Mouse (Mus musculus) cerebellum, adult 18-20 months (tissue): ENCODE measurements around the gene Tes.
"Not testable (repeated sequence)": the region's sequence is repeated elsewhere in the genome, so short reads cannot be mapped to it uniquely, and the experiment has no call there.

Experiments
- DNase-seq, 2 experiments: peaks; one replicate each; pipeline ENCODE4 v3.0.0; 2021

The Tes gene

DNA sequence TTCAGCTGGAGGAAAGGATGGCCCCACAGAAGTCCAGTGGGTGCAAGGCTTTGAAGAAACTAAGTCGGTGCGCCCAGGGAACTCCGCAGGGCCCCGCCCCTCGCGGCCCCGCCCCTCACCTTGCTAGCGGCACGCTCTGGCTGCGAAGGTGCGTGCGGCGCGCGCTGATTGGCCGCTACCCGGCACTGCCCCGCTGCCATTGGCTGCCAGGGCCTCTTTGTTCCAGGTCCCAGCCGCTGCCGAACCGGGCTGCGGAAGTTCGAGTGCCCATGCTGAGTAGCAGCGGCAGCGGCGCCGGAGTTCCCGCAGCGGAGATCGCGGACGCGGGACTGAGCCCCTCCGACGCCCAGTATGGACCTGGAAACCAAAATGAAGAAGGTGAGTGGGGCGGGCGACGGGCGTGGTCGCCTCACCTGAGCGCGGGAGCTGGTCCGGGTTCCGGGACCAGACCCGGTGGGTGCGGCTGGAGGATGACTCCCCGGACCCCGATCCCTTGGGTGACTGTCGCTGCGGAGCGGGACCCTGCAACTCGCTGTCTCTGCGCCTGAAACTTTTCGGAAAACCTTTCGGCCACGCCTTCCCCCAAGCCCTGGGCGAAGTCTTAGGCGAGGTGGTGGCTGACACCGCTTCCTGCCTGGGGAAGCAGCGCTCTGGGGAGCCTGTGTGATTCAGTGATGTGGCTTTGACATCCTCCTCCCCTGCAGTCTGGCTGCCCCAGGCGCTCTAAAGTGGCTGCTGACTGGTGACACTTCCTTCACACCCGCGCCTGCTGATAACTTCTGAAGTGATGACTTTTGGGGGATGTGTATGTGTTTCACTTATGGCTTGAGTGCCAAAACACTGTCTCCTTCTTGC is at the start of gene Tes:
Gene Tes, plus strand, starts transcription at position 214 of the 855 bp plus-strand sequence.
- DNase-seq: peak; percentile 38 to 58

DNA sequence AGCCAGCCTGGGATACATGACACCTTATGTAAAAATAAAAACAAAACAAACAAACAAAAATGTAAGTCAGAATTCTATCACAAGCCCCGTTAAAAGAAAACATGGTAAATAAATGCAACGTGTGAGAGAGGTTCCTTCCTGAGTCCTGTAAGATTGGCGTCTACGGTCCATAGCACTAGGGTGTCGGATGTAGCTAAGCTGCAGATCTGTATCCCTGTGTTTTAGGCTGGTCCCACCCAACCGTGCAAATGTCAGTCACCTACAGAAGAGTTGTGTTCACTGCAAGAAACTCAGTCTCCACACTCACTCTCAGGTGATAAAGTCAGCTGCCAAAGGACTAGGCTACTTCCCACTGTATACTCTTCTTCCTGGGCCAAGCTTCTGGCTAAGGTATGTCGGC is 39.1 kb upstream of the Tes start:
- no peak for DNase-seq

DNA sequence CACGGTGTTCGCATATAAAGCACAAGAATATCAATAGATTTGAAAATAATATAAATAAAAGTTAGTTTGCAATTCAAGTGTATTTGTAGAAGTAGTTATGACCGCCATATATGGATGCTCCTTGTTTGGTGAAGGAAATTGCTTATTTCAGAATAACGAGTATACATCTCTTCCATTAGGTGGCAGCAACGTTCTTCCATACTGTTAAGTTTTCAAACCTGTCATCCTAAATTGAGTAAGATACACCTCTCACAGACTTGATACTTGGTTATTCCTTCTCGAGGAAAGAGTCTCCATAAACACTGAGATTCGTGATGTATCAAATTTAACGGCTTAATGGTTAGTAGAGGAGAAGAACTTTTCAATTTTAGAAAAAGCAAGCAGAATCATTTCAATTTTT is 37.4 kb upstream of the Tes start:
- DNase-seq: no peak

DNA sequence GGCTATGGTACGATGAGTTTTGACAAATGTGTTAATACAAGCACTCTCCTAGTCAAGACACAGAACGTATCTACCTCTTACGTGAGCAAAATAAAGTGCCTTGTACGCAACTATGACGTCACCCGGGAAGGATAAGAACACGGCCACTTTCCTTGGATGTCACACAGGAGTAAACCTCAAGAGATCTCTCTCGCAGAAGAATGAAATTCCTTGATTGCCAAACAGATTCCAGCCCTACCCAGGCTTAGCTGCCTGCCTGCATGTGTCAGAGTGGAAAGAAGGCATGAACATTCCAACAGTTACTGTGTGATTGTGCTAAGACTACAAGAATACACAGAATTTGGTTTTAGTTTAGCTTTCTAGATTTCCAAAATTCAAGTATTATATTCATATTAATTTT is 36.1 kb upstream of the Tes start:
- DNase-seq: no peak

DNA sequence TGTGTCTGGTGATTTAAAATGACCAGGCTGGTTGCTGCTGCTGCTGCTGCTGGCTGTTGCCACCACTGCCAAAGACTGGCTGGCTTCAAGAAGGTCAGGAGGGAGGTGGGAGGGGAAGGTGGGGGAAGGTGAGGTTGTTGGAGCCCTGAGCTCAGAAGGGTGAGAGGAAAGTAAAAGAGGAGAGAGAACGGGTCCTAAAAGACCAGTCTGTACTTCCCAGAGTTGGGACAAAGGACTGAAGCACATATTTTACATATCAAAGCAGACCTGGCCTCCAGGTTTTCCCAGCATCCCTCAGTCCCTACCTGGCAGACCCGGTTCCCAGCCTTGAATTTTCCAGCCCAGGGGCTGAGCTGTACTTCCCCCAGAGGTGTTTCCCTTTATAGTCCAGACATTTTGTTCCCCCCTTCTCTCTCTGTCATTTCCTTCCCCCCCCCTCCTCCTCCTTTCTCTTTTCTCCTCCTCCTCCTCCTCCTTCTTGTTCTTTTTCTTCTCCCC is 32.7 kb upstream of the Tes start:
- no peak for DNase-seq

DNA sequence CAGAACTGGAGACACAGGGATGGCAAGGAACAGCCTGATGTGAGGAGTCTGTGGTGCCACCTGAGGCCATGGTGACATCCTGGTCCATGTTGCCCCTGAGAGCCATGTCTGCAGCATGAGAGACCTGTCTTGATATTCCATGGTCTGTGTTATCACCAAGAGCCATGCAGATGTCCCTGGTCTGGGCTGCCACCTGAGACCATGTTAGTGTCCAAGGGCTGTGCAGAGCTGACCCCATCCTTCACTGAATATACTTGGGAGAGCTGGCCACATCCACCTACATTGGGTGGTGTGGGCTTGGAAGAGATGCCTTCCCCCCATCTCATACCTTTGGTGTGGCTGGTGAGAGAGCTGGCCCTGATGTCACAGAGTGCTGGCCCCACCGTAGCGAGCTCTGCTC is 30.9 kb upstream of the Tes start:
- DNase-seq: no peak

DNA sequence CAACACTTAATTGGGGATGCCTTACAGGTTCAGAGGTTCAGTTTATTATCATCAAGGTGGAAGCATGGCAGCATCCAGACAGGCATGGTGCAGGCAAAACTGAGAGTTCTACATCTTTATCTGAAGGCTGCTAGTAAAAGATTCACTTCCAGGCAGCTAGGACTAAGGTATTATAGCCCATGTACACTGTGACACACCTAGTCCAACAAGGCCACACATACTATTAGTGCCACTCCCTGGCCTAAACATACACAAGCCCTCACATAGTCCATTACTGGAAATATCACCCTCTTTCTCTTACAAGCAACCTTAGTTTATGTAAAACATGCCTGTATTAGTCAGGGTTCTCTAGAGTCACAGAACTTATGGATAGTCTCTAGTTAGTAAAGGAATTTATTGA is 29.7 kb upstream of the Tes start:
- DNase-seq: no peak

DNA sequence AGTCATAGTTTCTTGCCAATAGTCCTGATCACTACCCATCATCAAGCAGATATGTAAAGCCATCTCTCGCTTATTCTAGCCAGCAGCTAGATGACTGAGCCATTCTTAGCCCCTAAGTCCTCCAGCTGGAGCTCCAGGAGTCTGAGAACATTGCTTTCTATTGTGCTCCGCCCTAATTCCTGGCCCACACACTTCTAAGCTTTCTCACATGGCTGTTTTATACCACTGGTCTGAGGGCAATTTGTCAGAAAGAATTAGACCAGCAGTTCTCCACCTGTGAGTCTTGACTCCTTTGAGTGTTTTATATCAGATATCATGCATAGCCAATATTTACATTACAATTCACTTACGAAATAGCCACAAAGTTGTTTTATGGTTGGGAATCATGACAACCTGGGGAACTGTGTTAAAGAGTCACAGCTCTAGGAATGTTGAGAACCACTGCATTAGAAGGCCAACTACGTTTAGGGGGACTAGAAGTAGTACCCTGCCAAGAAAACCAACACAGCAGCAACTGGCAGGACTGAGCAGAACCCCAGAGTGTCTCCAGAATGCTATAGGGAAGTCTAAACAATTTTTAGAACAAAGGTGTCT is 13.4 kb upstream of the Tes start:
- DNase-seq: no peak

DNA sequence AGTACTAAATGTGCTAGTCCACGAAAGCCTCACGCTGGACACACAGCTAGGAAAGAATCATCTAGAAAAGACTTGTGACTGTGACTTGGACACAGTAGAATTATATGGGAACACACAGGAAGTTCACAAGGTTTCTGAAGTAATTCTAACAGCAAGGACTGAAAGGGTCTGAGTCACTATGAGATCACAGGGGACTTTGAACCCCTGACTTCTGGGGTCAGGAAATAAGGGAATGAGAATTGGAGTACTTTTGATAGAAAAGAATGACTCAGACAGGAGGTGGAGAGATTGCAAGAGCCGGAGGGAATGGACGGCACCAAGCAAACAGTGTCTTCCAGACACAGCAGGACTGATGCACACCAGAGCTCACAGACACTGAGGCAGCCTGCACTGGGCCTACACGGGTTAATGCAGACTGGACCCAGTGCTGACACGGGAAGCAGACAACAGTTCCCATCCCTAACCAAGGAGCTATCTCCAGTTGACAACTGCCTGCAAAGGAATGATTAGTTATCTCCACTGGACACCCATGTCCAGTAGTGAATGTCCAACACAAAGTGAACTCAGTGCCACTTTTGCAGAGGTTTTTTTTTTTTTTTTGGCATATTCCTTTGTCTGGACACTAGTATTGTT is 11.8 kb upstream of the Tes start:
- DNase-seq: no peak

DNA sequence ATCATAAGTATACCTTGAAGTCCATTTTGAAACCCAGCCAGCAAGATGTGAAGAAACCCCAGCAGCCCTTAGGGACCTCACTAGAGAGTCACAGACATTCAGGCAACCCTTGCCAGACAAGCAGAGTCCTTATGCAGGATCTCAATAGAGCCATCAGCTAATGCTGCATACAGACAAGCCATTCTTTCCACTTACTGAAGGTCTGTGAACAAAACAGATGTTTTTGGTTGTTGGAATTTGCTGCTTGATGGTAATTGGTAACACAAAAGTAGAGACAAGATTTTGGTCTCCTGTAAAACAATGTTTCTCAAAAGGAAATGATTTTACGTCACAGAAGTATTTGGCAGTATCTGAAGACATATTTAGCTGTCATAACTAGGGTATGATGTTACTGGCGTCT is 10.2 kb upstream of the Tes start:
- no peak for DNase-seq

DNA sequence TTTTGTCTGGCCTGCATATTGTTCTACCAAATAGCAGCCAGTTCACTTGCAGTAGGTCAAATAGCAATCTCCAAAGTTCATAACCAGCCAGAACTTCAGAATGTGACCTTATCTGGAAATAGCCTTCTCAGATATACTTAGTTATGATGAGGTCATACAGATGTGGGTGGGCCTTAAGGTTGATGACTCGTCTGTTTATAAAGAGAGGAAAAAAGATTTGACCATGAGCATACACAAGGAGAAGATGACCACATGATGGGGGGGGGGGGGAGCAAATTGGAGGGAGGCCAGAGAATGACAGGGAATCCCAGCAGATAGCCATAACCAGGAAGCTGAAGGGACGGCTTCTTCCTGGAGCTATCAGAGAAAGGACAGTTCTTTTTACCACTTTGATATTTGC is 9.3 kb upstream of the Tes start:
- DNase-seq: no peak

DNA sequence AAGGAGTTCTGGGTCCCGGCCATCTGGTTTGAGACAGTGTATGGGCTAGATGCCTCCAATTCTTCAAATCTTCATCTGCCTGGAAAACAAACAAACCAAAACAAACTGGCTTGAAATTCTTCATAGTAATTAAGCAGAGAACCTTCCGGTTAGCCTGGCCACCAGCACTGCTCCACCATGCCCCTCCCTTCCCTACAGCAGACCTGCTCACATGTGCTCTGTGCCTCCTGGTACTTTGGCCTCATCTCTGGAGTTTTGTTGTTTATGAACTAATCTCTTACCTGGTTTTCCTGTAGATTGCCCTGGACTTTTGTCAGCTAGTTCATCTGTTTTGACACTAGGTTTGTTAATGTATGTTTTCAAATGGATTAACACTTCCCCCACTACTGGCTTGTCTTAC is 5.4 kb upstream of the Tes start:
- no peak for DNase-seq

DNA sequence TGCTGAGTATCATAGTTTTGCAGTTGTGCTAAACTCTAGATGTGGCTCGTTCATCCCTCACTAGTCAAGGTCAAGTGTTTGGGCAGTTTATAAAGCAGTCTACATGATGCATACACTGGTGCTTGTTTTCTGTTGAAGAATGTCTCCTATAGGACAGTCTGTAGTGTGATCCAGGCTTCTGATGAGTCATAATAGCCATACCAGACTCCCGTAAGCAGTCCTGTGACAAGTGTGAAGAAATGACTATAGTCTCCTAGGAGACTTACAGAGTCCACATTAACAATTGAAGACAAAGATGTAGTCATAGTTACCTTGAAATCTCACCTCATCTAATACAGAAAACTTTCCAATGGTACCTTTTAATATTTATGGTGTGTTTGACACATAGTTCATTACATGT is 4.8 kb upstream of the Tes start:
- DNase-seq: no peak

DNA sequence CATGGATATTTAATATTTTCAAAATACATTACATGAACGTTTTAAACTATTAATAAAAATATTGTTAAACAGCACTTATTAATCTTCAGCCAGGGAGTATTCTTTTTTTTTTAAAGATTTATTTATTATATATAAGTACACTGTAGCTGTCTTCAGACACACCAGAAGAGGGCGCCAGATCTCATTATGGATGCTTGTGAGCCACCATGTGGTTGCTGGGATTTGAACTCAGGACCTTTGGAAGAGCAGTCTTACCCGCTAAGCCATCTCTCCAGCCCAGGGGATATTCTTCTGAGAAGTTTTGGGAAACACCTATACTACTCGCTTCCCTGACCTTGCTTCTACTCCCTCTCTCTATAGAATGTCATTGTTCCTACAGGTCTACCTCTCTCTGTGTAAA is 3.1 kb upstream of the Tes start:
- not testable (repeated sequence) for DNase-seq

DNA sequence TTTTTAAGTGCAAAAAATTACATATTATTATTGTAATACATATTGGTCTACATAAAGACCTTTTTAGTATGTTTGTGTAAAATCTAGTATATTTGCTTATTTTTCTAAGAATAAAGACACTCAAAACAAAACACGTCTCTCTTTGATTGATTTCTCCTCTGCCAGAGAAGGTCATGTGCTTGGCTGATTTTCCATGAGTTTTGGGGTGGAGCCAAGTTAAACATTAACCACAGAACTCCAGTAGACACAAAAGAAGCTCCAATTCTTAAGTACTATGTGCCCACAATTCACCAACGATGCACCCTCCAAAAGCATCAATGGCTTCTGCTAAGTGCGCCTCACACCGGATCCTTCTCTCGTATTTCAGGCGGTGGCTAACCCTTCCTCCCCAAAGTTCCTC is 2.6 kb upstream of the Tes start:
- DNase-seq: no peak

DNA sequence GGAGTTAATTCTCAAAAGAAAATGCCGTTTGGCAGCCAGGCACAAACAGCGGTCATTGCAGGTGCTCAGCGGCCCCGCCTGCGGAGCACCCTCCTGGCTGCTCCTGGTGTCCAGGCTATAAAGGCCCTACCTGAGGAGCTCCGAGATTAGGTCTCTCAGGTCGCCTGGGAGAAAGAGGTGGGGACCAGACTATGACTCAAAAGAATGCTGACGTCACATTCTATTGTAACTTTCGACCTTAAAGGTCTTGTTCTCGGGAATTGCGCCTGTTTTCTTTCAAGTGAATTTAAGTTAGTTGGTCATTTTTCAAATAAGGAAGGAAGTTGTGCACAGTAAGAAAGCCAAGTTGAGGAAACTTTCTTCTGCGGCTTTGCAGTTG is 831 bp downstream of the Tes start:
- no peak for DNase-seq

DNA sequence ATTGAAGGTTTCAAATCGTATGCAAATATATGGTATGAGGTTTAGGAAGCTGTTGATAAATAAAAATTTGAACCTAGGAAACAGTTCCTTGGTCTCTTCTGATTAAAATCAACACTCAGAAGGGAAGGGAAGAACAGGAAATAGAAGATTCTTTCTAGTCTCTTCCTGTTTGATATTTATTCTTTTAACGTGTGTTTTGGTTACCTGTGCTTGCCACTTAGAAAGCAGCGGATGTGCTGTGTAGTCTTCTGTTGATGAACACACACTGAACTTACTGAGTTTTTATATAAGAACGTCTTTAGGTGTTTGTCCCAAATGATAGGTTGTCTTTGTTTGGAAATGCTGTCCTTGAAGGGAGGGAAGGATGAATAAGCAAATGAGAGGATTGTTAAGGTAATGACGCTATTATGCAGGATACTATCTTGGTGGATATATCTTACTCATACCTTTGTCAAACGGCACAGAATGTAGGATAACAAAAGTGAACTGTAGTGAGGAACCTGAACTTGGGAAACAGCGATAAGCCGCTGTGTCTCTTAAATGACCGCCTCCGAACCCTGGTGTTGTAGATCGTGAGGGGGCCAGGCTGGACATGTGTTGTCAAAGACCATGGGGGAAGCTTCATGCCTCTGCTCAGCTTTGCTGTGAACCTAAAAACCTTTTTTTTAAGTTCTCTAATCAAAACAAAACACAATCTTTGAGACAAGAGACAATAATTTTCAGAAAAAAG is 1.4 kb downstream of the Tes start:
- DNase-seq: no peak

DNA sequence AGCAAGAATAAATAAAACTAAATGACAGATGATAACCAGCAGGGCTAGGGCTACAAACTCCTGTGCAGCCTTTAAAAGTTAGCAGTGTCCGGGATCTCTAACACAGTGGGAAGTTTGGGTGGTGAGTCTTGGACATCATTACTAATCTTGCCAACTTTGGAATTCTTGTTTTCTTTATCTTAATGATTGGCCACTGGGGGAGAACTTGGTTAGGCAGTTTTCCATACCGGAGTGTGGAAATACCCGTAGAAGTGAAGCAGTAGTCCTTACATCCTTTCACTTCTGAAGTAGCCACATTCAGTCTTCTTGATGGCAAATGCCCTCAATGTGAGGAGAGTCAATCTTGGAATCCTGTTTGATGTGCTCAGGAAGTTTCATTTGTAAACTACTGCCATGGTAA is 7.0 kb downstream of the Tes start:
- DNase-seq: no peak

DNA sequence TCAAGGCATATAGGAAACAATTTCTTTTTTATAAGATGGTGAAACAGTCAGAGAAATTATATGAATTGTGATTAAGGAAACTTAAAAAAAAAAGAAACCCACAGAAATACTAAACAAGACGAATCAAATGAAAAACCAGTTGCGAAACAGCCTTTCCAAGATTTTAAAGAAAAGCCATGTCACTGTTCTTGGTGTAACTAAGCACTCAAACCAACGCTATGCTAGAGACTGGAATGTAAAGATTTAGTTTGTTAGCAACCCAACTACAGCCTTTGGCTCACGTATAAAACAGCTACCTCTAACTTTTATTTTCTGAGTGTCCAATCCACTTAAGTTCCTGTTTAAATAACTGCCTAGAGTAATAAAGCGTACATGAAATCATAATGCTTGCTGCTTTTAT is 7.4 kb downstream of the Tes start:
- no peak for DNase-seq

DNA sequence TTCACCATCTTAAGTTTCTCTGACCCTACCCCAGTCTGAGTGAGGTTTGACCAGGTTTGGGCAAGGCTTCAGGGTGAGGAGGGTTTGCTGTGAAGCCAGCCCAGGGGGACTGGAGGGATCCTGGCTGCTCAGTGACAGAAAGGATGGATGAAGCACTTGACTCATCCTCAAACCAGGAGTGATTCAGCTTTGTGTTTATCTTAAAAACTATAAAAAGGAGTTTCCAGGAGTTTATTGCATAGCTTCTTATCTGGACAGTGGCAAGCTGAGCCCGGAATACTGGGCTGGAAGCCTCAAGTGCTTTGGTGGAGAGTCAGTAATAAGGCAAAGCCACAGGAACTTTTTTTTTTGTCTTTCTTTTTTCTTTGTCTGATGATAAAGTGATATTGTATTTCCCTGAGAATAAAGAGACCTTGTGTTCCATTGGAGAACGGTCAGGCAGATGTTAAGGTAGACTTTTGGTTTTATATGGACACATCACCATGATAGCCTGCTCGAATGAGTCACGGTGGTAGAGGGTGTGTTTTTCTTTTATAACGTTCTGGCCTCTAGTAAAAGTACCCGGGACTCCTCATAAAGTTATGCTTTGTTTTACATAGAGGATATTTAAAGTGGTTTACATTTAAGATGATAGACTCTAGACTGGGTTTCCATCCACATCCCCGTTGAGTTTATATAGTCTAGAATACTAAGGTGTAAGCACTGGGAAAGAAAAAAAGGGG is 8.0 kb downstream of the Tes start:
- no peak for DNase-seq

DNA sequence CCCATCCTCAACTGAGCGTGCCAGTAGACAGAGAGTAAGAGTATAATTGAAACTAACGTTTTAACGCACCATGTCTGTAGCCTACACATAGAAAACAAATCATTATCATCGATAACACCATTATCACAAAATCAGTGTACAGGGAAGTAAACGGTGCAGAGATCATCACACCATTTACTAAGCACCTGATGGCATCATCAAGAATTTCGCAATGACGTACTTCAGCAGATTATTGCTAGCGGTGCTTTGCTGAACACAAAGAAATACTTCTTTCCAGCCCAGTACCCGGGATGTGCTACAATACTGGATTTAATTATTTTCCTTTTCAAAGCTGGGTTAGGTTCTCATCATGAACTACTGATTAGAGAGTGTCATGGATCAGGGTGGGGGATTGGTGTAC is 12.3 kb downstream of the Tes start:
- no peak for DNase-seq

DNA sequence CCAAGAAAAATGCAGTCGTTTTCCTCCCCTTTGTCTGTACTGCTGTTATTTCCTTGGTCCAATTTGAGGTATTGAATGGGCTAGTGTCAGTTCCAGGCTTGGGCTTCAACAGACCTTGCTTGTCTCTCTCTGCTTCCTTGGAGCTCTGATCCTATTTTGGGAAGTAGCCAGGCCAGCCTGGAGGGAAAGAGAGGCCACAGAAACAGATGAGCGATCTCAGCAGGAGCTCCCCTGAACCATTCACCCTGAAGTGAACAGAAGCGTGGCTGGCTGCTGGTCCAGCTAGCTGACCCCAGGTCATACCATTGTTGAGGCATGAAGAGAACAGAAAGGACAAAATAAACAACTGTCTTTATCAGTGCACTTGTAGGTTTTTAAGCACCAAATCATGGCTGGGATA is 12.8 kb downstream of the Tes start:
- no peak for DNase-seq

DNA sequence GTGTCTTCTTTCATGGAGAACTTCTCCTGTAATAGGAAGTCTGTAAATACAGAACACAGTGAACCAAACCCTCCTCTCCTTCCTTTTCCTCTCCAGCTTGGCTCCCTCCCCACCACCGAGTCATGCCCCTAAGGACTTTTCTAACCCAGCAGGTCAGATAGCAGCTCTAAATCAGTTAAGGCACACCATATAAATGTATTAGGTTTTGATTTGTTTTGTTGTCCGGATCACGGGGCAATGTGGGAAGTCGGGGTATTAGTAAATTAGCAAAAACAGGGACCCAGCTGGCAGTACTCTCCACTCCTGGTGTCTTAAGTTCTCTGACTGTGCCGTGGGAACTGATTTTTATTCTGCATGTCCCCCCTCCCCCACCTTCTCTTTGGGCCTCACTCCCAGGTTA is 14.4 kb downstream of the Tes start:
- DNase-seq: no peak
